Mouse (Mus musculus) lung, embryonic 15.5 days (tissue): Measurements from ENCODE around the gene Tsks. TPM values are rescaled to one million over a fixed set of nuclear protein-coding genes. Genes with fewer than 3 reads are reported as not detected.

Experiments
- ATAC-seq: fragments of 200-750 bp; cut with Nextera tagmentation; 2 replicates; pipeline ENCODE4 v1.8.0; 2017; ENCODE audit warnings: moderate number of reproducible peaks, borderline replicate concordance; ENCODE audit not compliant: low FRiP score, low TSS enrichment; ENCODE audit errors: extremely low read depth
- H3K27ac ChIP-seq: fragments of 300-500 bp; sonication (generic); 2 replicates; pipeline ENCODE4 v1.5.1; 2015; ENCODE audit warnings: moderate library complexity, mild to moderate bottlenecking, inconsistent platforms
- H3K27me3 ChIP-seq: fragments of 300-500 bp; sonication (generic); 2 replicates; pipeline ENCODE4 v1.6.1; 2015; ENCODE audit warnings: inconsistent platforms
- H3K36me3 ChIP-seq: fragments of 300-500 bp; sonication (generic); 2 replicates; pipeline ENCODE4 v1.6.1; 2015; ENCODE audit warnings: inconsistent platforms
- H3K4me1 ChIP-seq: fragments of 300-500 bp; sonication (generic); 2 replicates; pipeline ENCODE4 v1.6.1; 2015; ENCODE audit warnings: inconsistent platforms
- H3K4me2 ChIP-seq: fragments of 300-500 bp; sonication (generic); 2 replicates; pipeline ENCODE4 v1.6.1; 2015; ENCODE audit warnings: inconsistent platforms, mild to moderate bottlenecking, moderate library complexity
- H3K4me3 ChIP-seq: fragments of 300-500 bp; sonication (generic); 2 replicates; pipeline ENCODE4 v1.5.1; 2015; ENCODE audit warnings: mild to moderate bottlenecking, inconsistent platforms
- H3K9ac ChIP-seq: fragments of 300-500 bp; sonication (generic); 2 replicates; pipeline ENCODE4 v1.6.1; 2015; ENCODE audit warnings: inconsistent platforms
- H3K9me3 ChIP-seq: fragments of 300-500 bp; sonication (generic); 2 replicates; pipeline ENCODE4 v1.6.1; 2016; ENCODE audit warnings: inconsistent platforms
- WGBS: fragments of 180-500 bp; shearing (Covaris S2); methylation state at CpG from one replicate; pipeline ENCODE4 v1.1.7; 2015; 5-methylcytosine and 5-hydroxymethylcytosine counted together
- polyA plus RNA-seq: library from polyadenylated mRNA; unstranded; fragments of >200 nt; fragmentation: Nextera tagmentation; extraction: Ambion mirVana; gene quantifications from 2 replicates; pipeline ENCODE4 v1.2.1, GENCODE M21; 2015

The Tsks gene
- polyA plus RNA-seq, 1 experiment from 2014 or later, result 0.15 TPM

DNA sequence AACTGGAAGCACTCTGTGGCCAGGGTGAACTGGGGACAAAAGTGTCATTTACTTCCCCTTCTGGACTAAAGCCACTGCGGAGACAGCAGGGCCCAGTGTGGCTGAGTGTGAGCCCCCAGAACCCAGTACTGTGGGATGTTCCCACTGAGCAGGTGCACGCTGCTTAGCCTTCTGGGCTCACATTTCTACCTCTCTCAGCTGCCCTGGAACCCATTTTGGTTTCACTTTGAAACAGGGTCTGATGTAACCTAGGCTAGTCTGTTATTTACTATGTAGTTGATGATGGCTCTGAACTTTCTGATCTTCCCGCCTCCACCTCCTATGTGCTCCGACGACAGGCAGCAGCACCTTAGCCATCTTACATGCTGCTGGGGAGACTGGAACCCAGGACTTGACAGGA, 19.8 kb downstream of the Tsks start:
- Histone ChIP-seq H3K4me2 (no peak overlapping the region), H3K27ac (no peak overlapping the region), H3K36me3 (peaks cover 13% of the 10 kb centered on the region; the same call in 1 of the 2 replicates), H3K27me3 (no peaks in the 10 kb centered on the region), H3K9me3 (no peaks in the 10 kb centered on the region), H3K4me1 (no peaks in the 10 kb centered on the region), H3K4me3 (no peak overlapping the region), H3K9ac (no peak overlapping the region)
- no peak for ATAC-seq
- WGBS, result 86% methylated on average over 5 of the region's 5 CpGs

DNA sequence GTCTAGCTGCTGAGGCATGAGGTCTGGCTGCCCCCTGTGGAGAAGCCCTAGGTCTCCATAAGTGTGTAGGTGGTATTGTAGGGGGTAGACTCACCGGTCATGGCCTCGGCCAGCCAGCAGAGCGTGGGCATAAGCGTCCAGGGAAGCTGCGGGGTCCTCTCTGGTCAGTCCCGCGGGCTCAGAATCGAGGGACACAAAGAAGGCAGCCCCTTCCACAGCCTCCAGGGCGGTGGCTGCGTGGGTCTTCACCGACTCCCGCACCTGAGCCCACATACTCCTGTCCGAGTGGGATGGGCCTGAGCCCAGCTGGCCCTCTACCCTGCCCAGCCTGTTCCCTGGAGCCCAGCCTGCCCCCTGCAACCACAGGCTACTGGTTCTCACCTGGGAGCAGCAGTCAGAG, 22.0 kb downstream of the Tsks start:
- Histone ChIP-seq H3K4me2 (no peak overlapping the region), H3K4me3 (no peak overlapping the region), H3K27ac (no peak overlapping the region), H3K9me3 (no peaks in the 10 kb centered on the region), H3K4me1 (no peaks in the 10 kb centered on the region), H3K27me3 (no peaks in the 10 kb centered on the region), H3K36me3 (peaks cover 13% of the 10 kb centered on the region; the same call in 1 of the 2 replicates), H3K9ac (no peak overlapping the region)
- no peak for ATAC-seq
- 90% methylated on average over 13 of the region's 13 CpGs for WGBS

DNA sequence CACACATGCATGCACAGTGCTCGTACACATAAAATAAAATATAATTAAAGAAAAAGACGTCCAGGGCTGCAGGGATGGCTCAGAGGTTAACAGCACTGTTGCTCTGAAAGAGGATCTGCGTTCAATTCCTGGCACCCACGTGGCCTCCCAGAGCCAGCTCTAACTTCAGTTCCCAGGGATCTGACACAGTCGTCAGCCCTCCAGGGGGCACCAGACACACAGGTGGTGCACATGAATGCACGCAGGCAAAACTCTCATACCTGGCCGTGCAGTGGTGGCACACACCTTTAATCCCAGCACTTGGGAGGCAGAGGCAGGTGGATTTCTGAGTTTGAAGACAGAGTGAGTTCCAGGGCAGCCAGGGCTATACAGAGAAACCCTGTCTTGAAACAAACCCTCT, 23.0 kb downstream of the Tsks start:
- H3K9me3 ChIP-seq, result no peaks in the 10 kb centered on the region
- no peaks in the 10 kb centered on the region for H3K27me3 ChIP-seq
- H3K27ac ChIP-seq, result no peak overlapping the region
- H3K9ac ChIP-seq, result no peak overlapping the region
- no peak overlapping the region for H3K4me2 ChIP-seq
- no peak for ATAC-seq
- peaks cover 4% of the 10 kb centered on the region for H3K4me1 ChIP-seq
- no peak overlapping the region for H3K4me3 ChIP-seq
- H3K36me3 ChIP-seq, result peaks cover 13% of the 10 kb centered on the region; the same call in 1 of the 2 replicates
- 75% methylated on average over 7 of the region's 7 CpGs for WGBS

DNA sequence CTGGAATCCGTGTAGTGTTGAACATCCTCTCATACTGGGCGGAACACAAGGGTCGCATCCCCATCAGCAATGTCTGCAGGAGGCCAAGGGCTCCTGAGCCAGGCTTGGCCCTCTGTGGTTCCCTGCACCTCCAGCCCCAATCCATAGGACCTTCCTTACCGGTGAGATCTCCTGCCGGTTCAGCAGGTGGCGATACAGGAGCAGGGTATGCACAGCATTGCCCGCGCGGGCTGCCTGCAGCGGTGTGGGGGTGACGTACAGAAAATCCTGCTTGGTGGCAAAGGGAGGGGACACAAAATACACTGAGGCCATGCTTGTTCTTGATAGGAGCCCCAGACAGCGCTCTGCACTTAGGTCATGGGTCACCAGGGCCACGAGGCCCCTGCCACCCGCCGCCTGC, 23.6 kb downstream of the Tsks start:
- no peak overlapping the region for H3K27ac ChIP-seq
- 53% methylated on average over 15 of the region's 15 CpGs for WGBS
- ATAC-seq, result no peak
- H3K36me3 ChIP-seq, result peaks cover 13% of the 10 kb centered on the region; the same call in 1 of the 2 replicates
- H3K9me3 ChIP-seq, result no peaks in the 10 kb centered on the region
- peaks cover 10% of the 10 kb centered on the region for H3K4me1 ChIP-seq
- no peaks in the 10 kb centered on the region for H3K27me3 ChIP-seq
- no peak overlapping the region for H3K4me3 ChIP-seq
- no peak overlapping the region for H3K4me2 ChIP-seq
- H3K9ac ChIP-seq, result no peak overlapping the region

DNA sequence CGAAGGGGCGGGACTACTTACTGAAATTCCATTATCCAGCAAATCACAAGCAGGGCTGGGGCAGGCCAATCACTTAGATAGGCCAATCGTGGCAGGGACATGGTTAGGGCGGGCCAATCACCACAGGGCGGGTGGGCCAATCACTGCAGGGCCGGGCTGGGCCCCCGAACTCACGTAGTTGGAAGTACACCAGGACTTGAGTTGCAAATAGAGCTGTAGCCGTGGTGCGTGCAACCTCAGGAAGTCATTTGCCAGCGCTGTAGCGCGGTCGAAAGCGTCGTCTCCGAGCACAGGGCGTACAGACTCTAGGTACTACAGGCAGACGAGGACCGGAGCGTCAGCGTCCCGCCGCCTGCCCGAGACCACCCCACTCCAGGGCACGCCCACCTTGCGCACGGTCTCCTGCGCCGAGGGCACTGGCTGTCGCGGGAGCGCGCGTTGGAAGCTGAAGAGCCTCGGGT, 27.3 kb downstream of the Tsks start:
- WGBS, result under 1% methylated on average over 36 of the region's 36 CpGs

DNA sequence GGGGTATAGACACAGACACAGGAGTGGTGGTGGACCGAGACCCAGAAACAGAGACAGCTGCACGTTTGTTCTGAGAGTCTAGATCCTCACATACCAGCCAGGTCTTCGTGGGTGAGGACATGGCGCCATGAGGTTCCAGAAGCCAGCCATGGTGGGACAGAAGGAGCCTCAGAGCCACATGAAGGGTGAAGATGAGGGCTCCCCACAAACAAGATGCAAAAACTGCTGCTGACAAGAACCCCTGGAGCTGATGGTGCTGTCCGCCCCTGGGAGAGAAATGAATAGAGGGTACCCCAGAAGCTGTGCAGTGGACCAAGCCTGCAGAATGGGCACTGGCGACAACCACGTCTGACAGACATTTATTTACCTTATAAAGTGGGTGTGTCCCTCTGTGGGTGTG, 28.1 kb downstream of the Tsks start:
- no peaks in the 10 kb centered on the region for H3K27me3 ChIP-seq
- 0 out of 2 replicates have a peak overlapping the region, but pooled peaks have one; percentile 44 for H3K9ac ChIP-seq
- peak overlapping the region; percentile 59 for H3K4me3 ChIP-seq
- H3K4me1 ChIP-seq, result peaks cover 15% of the 10 kb centered on the region
- ATAC-seq, result no peak
- H3K36me3 ChIP-seq, result peaks cover 3% of the 10 kb centered on the region; the same call in 1 of the 2 replicates
- WGBS, result 53% methylated on average over 7 of the region's 7 CpGs
- peak overlapping the region; percentile 76 for H3K4me2 ChIP-seq
- H3K27ac ChIP-seq, result 0 out of 2 replicates have a peak overlapping the region, but pooled peaks have one; percentile 91
- no peaks in the 10 kb centered on the region for H3K9me3 ChIP-seq

More for the DNA sequence above, 27.3 kb downstream of the Tsks start:
- Histone ChIP-seq H3K4me2 (peak overlapping the region; percentile 76), H3K9ac (peak overlapping the region; percentile 44), H3K36me3 (0 out of 2 replicates have a peak, but pooled peaks cover 7% of the 10 kb centered on the region), H3K4me1 (peaks cover 15% of the 10 kb centered on the region), H3K27ac (peak overlapping the region; percentile 91), H3K27me3 (no peaks in the 10 kb centered on the region), H3K9me3 (no peaks in the 10 kb centered on the region), H3K4me3 (peak overlapping the region; percentile 59)
- ATAC-seq, result peak; percentile 96

DNA sequence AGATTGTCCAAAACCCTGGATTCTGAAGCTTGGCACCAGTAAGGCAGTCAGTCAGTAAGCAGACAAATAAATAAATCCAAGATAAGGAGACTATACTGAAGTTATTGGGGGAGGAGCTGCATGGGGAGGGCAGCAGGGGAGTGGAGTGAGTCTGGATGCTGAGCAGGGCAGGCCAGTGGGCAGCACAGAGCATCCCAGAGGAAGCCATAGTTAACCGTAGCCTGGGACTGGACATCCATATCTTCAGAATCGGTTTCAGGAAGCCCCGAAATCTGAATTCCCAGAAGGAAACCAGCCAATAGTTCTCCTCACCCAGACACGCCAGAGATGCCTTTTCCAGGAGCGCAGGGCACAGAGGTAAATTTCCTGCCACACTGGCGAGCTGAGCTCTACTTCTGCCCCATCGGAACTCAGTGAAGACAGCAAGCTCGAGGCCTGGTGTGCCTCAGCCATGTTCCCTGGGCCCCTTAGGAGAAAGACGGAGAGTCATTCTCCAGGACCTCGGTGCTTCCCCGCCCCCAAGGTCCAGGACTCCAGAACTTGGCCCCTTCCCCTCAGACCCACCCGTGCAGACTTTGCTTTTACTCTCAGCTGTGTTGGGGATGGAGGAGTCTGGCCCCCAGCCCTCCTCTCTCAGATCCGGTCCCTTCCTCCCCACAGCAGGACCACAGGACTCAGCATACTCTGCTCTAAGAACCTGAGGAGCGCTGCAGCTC, 30.6 kb downstream of the Tsks start:
- Histone ChIP-seq H3K4me3 (peak overlapping the region; percentile 46), H3K9ac (peak overlapping the region; percentile 7; the same call in 1 of the 2 replicates), H3K36me3 (peaks cover 27% of the 10 kb centered on the region), H3K4me1 (peaks cover 15% of the 10 kb centered on the region), H3K27ac (peak overlapping the region; percentile 12; the same call in 1 of the 2 replicates), H3K9me3 (no peaks in the 10 kb centered on the region), H3K4me2 (peak overlapping the region; percentile 78), H3K27me3 (no peaks in the 10 kb centered on the region)
- 35% methylated on average over 14 of the region's 14 CpGs for WGBS
- ATAC-seq, result no peak

DNA sequence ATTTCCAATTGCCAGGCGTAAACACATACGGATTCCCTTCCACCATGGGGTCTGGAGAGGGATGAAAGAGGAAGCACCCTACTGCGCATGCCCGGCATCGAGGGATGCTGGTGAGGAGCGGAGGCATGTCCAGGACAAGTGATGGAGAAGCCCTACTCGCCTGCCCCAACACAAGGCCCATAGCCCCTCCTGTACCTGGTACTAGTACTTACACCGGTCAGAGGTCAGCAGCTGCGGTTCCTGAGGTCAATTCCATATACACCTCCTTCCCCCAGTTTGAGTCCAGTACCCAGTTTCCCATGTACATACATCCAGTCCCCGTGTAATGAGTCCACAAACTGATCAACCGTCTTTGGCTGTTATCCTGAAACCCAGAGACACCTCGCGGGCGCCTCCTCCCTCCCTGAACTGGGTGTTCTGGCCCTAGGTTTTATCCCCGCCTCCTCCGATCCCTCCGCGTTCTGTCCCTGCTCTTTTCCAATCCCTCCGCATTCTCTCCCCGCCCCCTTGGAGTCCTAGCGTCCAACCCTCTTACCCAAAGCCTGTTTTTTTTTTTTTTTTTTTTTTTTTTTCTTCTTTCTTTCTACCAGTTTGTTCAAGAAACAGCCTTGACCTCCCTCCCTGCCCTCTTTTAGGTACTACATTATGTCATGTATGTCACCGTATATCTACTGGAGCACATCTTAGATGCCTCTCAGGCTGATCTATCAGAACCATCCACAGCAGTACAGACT, 31.5 kb downstream of the Tsks start, which contains the start of gene Cpt1c:
Gene Cpt1c (minus strand): TSS at position 469 of the 734 bp plus-strand sequence.
- 2% methylated on average over 22 of the region's 22 CpGs for WGBS
- Histone ChIP-seq H3K9ac (peak within 1 kb of the TSS; percentile 32; the same call in 1 of the 2 replicates), H3K9me3 (no peaks in the 10 kb centered on the region), H3K4me2 (peak within 1 kb of the TSS; percentile 78), H3K4me1 (peaks cover 15% of the 10 kb centered on the region), H3K4me3 (peak within 1 kb of the TSS; percentile 46), H3K27me3 (no peaks in the 10 kb centered on the region), H3K36me3 (peaks cover 37% of the 10 kb centered on the region), H3K27ac (peak within 1 kb of the TSS; percentile 52; the same call in 1 of the 2 replicates)
- ATAC-seq, result no peak; the same call in 1 of the 2 replicates

DNA sequence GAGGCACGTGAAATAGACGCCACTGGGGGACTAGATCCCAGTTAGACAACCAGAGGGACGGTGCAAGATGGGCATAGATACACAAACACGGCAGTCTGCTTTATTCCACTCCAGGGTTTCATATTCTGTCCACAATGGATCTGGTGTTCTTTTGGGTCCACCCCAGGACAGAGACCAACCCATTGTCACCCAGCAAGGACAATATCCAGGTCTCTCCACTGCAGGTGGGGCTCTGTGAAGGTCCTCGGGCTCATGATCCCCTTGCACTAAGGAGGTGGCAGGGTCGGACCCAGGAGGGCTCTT, 32.1 kb downstream of the Tsks start:
- Histone ChIP-seq H3K4me2 (peak overlapping the region; percentile 78; the same call in 1 of the 2 replicates), H3K27ac (0 out of 2 replicates have a peak overlapping the region, but pooled peaks have one; percentile 7), H3K27me3 (no peaks in the 10 kb centered on the region), H3K9ac (no peak overlapping the region), H3K9me3 (no peaks in the 10 kb centered on the region), H3K4me1 (peaks cover 15% of the 10 kb centered on the region), H3K4me3 (no peak overlapping the region), H3K36me3 (peaks cover 42% of the 10 kb centered on the region)
- ATAC-seq, result no peak
- WGBS, result 15% methylated on average over 6 of the region's 6 CpGs

DNA sequence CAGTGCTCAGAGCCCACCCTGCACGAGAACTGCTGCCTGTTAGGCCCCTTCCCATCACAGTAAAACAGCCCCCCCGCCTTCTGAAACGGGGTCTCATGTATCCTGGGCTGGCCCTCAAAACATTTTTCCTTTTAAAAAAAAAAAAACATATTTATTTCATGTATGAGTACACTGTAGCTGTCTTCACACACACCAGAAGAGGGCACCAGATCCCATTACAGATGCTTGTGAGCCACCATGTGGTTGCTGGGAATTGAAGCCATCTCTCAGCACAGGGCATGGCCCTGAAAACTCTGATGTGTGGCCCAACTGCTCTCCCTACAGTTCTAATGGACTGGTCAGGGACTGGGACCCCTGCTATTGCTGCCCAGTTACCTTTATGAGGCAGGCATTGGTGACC, 35.3 kb downstream of the Tsks start:
- Histone ChIP-seq H3K27me3 (no peaks in the 10 kb centered on the region), H3K9me3 (no peaks in the 10 kb centered on the region), H3K4me3 (no peak overlapping the region), H3K9ac (no peak overlapping the region), H3K27ac (no peak overlapping the region), H3K4me2 (no peak overlapping the region), H3K36me3 (peaks cover 64% of the 10 kb centered on the region), H3K4me1 (peaks cover 7% of the 10 kb centered on the region; the same call in 1 of the 2 replicates)
- 85% methylated on average over 3 of the region's 3 CpGs for WGBS
- ATAC-seq, result no peak

DNA sequence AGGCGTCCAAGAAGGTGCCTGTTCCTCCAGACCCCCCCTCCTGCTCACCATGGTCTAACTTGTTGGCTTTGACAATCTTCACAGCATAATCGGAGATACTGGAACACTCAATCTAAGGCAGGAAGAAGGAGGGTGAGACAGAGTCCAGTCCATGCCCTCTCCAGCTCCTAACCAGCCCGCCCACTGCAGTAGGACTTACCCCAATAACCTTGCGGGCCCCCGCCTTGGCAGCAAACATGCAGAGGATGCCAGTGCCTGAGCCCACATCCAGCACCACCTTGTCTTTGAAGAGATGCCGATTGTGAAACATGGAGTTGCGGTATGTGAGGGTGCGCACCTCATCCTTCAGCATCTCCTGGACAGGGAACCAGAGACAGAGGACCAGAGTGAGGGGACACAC, 38.5 kb downstream of the Tsks start:
- H3K9me3 ChIP-seq, result no peaks in the 10 kb centered on the region
- no peak overlapping the region for H3K4me3 ChIP-seq
- H3K4me1 ChIP-seq, result peaks cover 23% of the 10 kb centered on the region
- WGBS, result 97% methylated on average over 8 of the region's 8 CpGs
- no peak for ATAC-seq
- no peaks in the 10 kb centered on the region for H3K27me3 ChIP-seq
- H3K36me3 ChIP-seq, result peaks cover 58% of the 10 kb centered on the region
- no peak overlapping the region for H3K9ac ChIP-seq
- no peak overlapping the region for H3K4me2 ChIP-seq
- H3K27ac ChIP-seq, result no peak overlapping the region

DNA sequence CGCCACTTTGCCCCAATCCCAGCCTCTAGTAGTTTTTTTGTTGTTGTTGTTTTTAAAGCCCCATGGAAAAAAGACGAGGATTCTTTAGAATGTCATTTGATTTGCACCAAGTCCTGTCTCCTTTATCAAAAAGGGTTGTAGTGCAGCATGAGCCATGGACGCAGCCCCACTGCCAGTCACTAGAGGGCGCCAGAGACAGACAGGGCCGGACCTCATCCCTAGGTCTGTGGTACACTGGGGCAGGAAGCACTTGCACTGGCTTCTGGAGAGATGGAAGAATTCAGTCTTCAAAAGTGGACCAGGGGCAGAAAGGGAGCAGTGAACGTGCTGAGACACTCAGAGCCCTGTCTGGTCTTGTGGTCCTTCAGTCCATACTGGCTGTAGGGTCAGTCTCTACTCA, 40.1 kb downstream of the Tsks start:
- H3K4me3 ChIP-seq, result no peak overlapping the region
- no peak overlapping the region for H3K27ac ChIP-seq

More for the DNA sequence above, 40.1 kb downstream of the Tsks start:
- Histone ChIP-seq H3K4me2 (no peak overlapping the region), H3K9ac (no peak overlapping the region), H3K36me3 (peaks cover 42% of the 10 kb centered on the region), H3K4me1 (peaks cover 27% of the 10 kb centered on the region), H3K27me3 (no peaks in the 10 kb centered on the region), H3K9me3 (no peaks in the 10 kb centered on the region)
- no peak for ATAC-seq
- 32% methylated on average over 6 of the region's 6 CpGs for WGBS
